Mouse (Mus musculus) retina, postnatal 1 day (tissue): ENCODE results near the gene Fam210b.

Experiments used
- DNase-seq: peaks from one replicate; pipeline ENCODE4 v3.0.0-alpha.2; 2012

The Fam210b gene

DNA sequence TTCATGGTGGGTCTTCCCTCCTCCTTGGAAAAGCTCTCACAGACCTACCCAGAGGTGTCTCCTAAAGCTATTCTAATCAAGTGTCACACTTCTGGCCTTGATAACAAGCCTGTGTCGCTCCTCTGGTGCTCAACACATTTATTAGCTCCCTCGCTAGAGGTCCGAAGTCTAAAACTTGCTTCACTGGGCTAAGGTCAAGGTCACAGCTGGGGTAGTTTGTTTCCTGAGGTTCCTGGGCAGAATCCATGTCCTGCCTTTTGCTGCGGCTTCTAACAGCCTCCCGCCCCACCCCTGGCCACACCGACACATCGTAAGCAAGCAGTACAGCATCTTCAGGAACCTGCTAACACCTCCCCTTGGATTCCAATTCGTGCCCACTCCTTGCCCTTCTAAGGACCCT is 5.4 kb downstream of the Fam210b start:
- no peak for DNase-seq

DNA sequence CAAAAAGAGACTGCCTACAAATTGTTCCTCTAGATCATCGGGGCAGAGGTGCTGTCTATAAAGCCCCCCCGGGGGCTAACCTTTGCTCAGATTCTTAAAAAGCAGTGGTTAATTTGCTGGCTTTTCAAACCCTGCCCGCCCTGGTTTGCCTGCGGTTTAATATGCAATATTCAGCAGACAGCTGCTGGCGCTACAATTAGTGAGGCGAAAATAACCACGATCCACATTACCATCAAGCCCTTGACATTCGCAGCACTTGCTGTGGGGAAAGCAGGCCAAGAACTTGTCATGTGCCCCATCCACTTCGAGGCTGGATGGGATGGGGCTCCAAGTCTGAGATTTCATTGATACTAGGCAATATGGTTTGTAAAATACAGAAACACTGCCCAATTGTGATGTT is 7.9 kb downstream of the Fam210b start:
- peak; percentile 59 for DNase-seq

DNA sequence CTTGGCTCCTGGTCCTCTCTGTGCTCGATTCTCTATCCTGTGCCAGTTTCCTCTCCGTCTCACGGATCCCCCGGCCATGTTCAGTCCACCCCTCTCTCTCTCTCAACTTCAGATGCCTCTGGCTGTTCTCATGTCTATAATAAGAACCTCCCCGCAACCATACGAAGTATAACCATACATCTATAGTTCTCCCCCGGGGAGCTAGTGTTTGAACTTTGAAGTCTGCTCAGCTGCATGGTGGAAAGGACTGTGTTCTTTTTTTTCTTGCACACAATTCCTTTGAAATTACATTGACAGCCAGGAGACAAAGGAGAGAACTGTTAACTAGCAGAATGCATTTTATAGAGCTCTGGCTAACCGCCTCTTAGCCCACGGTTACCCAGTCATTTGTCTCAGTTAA is 9.4 kb downstream of the Fam210b start:
- DNase-seq = no peak

DNA sequence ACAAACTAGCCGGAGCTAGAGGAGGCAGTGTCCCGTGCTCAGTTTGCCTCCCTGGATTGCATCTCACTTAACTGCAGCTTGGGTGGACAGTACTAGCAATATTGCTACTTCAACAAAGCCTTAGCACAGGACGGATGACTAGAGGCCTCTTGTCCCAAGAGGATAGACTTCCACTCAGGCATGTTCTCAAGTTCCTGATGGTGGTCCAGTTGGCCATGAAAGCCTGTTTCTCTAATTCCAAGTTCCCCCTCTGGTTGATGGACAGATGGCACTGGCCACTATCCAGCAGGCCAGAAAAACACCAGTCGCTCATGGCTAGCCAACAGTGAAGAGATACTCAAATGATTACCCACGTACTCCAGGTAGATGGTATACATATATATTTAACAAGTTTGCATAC is 10.5 kb downstream of the Fam210b start:
- no peak for DNase-seq

DNA sequence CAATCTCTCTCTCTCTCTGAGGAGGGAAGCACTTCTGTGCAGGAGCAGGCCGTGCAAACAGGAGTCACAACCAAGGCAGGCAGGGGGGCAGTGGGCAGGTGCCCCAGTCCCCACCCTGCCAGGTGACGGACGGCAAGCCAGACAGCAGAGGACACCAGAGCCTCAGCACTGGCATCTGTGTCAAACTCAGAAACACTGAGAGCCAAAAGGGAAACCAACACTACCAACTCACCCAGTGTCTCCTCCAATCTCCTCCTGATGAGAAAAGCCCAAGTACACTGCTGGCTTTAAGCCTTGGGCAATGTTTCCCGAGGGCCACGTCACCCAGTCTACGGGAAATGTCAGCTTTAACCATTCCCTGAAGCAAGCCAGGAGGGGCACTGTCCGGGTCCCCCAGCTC is 17.8 kb downstream of the Fam210b start:
- DNase-seq = no peak

DNA sequence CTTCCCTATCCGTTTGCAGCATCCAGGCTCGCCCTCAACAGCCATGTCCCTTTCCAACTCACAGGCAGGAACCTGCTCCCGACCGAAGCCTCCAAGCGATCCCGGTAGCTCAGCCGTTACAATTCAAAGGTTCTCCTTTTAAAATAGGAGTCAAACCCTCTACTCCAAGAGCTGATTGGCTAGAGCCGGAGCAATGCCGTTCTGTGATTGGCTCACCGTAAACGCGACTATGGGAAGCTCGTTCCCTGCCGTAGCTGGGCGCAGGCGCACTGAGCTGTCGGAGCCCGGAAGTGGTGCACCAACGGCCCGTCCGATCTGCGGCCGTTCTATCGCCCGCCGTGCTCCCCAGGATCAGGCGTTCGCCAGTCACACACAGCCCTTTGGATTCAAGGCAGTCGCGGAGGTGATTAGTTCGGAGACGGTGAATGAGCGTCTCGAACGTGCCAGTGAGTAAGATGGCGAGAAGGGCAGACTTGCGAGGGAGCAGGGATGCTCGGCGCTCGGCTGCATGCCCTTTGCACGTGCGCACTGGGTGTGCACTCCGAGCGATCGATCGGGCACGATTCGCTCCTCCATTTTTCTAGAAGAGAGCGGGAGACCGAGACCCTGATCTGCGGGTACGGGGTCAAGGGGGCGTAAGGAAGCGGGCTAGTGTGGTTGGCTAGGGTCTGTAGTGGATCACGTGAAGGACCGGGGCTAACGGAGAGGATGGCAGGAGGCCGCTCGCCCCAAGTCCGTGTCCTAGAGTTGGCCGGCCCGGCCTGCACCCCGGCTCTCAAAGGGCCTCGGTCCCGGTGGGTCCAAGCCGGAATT is 25.3 kb downstream of the Fam210b start, which contains the start of the genes Aurka and Cstf1:
Aurka (minus strand) TSS at position 125 of the 813 bp plus-strand sequence.
Cstf1 (plus strand) TSS at position 271 of the 813 bp plus-strand sequence.
- peak; percentile 98 for DNase-seq

DNA sequence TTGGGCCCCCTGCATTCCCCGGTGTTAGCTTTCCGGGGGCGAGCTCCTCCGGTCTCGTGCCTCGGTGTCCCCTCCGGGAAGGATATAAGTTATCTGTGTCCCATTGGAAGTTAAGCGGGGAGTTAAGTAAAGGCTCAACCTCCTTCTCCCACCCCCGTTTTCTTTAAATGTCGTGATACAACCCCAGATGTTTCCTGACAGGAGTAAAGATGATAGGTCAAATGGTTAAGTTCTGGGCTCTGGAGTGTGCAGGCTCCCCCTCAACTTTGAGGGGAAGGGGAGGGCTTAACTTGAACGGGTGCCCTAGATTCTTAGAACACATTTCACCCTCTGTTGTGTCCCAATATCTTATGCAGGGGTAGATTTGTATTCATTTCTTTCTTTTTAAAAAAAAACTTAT is 25.9 kb downstream of the Fam210b start:
- DNase-seq = no peak

DNA sequence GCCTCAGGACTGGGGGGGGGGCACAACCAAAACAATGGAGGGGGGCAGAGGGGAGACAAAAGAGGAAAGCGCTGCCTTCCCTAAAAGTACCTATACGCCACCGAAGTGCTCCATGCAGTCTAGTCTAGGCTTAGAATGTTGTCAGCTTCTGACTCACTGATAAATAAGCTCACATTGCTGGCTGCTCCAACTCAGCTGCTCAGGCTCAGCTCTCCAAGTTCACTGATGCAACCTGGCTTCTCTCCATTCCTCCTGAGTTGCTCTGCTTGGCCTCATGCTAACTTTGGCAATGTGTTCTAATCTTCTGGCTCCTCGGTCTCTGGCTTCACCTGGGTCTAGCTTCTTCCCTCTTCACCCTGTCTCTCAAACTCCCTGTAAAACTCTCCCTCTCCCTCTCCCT is 31.2 kb downstream of the Fam210b start:
- no peak for DNase-seq

DNA sequence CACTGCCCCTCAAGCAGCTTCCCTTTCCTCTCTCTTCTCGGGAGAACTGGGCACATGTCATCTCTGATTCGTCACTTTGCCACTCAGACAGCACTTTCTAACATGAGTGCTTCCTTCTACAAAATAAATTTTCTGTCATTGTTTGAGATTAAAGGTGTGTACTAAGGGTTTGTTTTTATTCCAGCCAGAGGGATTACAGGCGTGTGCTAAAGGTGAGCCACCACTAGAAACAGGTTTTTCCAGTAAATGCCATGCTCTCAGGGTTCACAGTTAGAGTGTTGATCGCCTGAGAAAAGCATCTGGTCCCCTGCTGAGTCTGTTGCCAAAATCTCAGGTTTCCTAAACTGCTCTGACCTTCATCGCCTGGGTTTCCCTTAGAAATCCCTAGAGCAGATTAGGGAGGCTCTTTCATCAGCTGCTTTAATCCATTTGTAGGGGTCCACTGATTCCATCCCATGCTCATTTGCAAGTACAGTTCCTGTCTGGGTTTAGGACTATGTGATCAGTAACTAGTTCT is 31.7 kb downstream of the Fam210b start:
- DNase-seq = no peak

DNA sequence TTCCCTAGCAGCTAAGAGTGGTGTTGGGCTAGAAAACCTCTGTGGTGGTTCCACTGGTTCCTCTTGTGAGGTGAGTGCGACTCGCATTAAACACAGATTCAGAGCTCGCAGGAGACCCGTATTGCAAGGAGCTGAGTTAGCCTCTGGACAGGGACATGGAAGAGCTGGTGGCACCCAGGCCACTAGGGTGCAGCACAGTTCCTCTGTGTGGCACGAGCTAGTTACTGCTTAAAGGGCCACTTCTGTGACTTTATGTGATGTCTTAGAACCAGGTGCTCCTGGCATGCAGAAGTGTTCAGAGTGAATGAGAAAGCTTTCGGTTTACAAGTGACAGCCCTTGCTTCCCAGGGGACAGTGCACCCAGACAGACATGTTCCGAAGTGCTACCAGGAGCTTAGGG is 33.0 kb downstream of the Fam210b start:
- DNase-seq = peak; percentile 31

DNA sequence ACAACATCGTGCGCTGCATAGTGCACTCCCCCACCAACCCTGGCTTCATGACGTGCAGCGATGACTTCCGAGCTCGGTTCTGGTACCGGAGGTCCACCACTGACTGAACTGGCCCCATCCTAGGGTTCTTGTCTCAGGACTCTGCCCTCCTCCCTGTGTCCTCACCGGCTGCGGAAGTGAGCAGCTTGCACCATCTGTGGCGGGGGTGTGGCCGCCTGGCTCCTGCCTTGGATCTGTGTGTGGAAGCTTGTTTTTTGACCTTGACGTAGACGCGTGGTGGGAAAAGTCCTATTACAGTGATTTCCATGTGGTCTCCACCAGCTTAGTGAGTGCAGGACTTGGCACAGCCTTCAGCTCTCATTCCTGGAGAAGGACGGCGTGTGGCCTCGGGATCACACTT is 35.1 kb downstream of the Fam210b start:
- DNase-seq = no peak

DNA sequence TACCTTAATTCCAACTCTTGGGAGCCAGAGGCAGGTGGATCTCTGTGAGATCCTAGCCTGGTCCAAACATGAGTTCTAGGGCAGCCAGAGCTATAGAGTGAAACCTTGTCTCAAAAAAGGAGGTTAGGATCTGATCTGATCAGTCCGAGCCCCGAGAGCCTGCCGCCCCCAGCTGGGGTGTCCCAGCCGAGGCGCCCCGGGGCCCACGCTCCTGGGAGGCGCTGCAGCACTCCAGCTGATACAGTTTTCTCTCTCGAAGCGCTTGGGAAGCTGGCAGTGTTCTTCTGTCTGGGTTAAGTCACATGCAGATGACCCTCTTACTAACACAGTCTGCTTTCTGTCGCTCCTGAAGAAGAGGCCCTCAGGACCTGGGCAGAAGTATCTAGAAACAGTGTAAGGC is 36.0 kb downstream of the Fam210b start:
- no peak for DNase-seq

DNA sequence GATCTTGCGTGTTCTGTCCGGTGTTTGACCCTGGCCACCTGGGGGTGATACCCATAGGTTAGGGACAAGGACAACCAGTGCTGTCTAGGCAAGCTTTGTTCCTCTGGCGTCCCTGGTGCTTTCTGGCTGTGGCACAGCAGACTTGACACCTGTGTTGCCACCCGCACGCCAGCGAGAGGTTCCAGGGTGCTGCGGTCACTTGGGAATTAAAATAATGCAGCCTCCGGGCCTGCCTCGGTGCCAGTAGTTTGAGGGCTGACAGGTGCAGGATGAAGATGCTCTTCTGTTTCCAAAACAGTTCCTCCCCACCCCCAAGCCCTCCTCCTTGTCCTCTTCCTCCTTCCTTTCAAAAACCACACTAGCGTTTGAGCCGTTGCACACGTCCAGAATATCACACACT is 36.5 kb downstream of the Fam210b start:
- no peak for DNase-seq

DNA sequence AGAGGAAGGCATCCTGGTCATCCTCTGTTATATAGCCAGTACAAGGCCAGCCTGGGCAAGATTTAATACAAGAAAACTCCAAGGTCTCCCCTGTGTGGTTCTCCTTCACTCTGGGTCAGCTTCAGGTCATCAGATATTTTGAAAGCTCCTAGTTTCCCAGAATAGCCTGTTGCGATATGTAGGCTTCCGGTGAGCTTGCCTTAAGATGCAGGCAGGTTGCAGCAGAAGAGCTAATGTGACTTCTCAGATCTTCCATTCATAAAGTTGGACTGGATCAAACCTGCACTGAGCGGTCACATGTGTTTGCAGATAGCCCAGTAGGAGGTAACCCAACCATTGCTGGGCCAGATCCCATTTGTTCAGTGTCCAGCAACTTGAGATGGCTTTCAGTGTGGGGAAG is 39.4 kb downstream of the Fam210b start:
- no peak for DNase-seq

DNA sequence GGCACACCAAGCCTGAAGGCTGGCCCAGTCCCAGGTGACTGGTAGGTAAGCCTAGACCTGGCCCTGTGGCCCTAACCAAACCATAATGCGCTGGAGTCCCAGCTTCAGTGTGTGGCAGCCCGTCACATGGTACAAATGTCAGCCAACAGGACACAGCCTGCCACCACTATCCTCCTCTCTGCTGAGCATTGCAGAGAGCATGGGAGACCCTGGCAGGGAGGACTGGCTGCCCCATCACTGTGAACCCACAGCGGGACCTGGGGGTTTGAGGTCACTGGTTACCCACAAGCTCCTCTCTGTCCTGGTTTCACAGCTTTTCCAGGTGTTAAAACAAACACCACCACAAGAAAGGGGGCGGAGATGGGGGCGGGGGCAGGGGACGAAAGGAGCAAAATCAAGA is 45.0 kb downstream of the Fam210b start:
- DNase-seq = no peak

DNA sequence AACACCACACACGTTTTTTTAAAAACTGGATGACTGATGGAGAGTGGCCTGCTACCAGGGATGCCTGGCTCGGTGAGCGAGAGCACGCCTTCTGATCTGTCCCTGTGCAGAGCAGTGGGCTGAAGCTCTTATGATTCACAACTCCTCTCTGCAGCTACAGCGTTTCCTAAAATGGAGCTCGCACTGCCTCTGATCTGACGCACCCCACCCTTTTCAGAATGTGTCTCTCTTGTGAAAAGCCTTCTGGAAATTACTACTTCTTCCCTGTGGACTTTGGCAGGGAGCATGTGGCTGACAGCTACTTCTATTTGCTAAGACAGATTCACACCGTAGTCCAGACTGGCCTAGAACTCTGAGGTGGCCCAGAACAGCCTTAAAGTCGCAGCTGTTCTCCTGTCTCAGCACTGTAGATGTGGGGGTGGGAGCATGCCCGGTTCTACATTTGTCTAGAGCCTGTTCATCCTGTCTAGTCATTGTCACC is 46.7 kb downstream of the Fam210b start:
- no peak for DNase-seq

DNA sequence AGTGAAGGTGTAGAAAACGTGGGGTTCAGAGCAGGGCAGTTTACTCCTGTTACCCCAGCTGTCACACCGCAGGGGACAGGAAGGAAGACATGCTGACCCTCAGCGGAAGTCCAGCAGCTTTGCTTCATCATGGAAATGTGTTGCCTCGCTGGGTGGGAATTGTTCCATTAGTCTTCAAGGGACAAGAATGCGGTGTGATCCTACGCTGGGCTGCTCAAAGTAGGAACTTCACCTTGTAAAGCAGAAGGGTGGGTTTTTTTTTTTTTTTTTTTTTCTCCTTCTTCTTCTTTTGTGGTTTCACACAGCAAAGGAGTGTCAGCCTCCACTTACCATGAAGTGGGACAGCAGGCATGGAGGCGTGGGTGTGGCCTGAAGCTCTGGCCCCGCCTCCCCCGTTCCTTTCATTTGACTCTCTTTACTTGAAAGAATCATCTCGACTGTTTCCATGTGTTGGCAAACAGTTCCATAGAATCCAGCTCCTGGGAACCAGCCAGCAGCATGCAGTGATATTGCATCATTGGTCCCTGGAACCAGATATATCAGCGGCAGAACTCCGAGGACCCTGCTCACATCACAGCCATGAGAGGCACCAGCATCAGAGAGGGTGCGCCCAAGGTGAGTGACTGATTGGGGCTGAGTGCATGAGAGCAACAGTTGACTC is 48.2 kb downstream of the Fam210b start, which contains the start of gene Cass4:
Cass4 (plus strand) TSS at position 404 of the 661 bp plus-strand sequence.
- no peak for DNase-seq

DNA sequence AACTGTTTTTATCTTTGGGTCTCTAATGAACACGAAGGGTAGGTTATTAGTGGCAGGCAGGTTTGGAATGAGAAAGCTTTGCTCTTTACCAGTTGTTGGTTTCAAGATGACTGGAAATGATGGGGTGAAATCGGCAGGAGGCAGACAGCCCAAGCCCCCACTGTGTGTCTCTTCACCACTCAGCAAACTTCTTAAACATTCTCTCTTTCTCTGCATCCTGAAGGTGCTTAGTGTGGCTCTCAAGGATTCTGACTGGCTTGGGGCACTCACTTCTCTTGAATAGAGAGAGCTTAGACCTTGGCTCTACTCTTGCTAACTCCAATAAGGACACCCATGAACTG is 48.7 kb downstream of the Fam210b start:
- DNase-seq = no peak

DNA sequence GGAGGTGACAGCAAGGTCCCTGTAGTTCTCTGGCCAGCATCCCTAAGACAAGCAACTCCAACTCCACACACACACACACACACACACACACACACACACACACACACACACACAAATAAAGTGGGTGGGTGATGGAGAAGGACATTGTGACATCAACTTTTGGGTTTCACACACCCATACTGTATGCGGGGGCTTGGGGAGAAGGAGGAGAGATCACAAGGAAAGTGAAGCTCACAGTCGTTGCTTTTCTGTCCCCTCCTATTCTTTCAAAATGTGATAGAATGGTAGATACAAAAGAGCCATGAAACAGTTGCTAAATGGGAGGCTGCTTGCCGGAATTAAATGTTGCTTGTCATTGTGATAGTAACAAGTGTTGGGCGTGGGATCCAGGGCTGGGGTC is 49.3 kb downstream of the Fam210b start:
- DNase-seq = no peak

DNA sequence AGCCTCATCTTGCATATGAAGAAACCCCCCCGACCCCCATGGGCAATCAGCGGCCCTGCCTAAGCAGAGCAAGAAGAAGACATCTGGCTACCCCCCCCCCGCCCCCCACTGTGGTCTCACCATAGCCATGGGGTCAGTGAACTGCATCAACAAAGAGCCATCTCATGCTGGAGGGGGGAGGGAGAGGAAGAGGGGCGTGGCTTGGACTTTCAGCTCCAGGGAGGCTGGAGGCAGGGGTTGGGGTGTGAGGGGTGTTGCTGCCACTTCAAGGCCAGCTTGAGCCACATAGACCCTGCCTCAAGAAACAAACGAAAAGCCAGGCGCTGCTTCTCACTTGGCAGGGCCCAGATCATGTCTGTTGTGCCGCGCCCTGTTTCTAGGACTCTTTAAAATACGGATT is 50.6 kb downstream of the Fam210b start:
- DNase-seq = peak; percentile 38

DNA sequence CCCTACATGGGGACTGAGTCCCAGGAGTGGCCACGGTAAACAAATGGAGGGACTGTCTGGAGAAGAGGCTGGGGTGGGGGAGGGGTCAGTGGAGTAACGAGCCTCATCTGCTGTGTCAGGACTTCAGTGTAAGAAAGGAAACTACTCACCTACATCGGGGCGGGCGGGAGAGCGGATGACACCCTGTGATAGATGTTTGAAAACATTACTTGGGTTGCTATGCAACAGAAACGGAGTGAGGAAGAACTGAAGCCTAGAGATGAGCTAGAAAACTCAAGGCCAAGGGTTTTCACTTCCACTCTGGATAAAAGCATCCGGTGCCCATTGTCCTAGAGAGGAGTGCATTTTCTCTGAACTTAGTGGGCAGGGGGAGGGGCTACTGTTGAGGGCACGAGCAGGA is 54.5 kb downstream of the Fam210b start:
- DNase-seq = peak; percentile 25

DNA sequence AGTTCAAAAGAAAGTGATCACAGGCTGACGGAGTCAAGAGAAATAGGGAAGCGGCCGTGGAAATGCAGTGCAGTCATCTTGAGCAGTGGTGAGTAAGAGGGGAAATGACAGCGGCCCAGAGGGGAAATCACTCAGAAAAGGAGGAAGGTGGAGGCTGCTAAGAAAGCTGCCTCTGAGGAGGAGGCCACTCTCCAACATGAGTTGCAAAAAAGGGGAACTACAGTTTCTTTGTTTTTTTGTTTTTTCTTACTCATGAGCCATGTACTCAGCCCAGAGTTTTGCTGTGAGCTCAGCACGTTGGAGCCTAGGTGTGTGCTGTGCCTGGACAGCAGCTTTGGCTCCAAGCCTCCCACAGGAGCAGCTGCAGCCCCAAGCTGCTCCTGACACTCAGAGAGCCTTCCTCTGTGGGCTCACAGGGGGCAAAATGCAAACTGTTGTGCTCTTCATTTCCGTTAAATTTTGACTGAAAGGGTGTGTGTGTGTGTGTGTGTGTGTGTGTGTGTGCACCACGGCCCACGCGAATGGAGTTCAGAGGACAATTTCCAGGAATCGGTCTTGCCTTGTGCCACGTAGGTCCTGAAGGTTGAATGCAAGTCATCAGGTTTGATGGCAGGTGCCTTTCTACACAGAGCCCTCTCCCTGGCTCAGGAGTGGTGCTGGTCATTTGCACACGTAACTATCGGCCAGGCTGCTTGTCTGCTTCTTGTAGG is 55.9 kb downstream of the Fam210b start:
- DNase-seq = peak; percentile 27

DNA sequence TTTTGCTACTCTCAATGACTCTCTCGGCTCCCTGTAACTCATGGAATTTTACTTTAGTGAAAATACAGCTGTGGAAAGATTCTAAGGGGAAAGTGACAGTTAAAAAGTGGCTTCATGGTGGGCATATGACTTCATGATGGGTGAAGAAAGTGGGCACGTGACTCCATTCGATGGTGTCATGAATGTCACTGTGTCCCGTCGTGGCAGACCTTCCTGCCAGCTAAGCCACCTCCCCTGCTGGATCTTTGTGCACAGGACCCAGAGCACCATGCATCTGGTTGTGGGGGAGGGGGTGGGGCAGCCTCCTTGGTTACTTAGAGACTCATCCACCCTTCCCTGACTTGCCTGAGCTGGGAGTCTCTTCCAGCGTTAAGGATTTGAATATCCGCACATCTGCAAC is 58.9 kb downstream of the Fam210b start:
- no peak for DNase-seq

DNA sequence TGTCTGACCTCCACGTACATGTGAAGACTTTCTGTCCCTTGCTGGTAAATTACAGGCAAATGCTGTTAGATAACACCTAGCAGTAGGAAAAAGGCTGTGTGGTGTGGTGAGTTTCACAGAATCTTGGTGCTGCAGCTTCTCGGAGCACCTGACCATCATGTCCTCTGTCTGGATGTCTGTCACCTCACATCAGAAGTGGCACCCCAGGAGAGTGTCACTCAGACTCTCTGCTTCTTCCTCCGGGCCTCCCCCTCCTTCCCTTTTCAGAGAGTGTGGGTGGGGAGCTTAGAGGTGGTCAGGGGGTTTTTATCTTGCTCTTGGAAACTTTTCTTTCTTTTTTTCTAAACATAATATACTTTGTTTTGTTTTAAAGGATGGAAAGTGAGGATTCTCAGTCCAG is 59.6 kb downstream of the Fam210b start:
- no peak for DNase-seq
